Mouse (Mus musculus): ENCODE measurements around the gene Tmem144. TPM values are rescaled to one million over a fixed set of nuclear protein-coding genes. Genes with fewer than 3 reads are reported as not detected.

The Tmem144 gene
- total and polyA plus RNA-seq, 3 experiments, result 0.59 to 2.0 (median 1.3) TPM

DNA sequence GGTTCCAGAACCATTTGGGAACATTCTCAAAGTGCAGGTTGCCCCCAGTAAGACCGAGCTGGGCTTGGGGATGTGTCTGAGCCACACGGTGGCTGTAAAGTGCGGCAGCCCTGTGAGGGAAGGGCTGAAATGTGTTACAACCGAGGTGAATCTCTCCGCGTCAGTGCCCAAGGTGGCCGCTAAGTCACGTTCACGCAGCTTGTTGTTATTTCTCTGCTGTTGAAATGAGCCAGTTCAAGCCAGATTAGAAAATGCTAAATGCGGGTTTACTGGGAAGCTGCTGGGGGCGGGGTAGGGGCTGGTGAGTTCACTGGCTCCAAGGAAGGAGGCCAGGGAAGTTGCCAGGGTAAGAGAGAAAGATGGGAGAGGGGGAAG lies 68.2 kb downstream of the Tmem144 start:
- in situ Hi-C loops (cut with MboI; ENCODE audit: low pct_ligation_motif_present, low pct_unique_long_range_greater_than_20kb, low sequenced_read_pairs), result no loop called here
- no peaks in the 10 kb centered on the region for H3K79me2 ChIP-seq (replicated peaks; ENCODE audit: control insufficient read depth, extremely low read depth, insufficient read depth, poor library complexity, severe bottlenecking)
- no peak overlapping the region for H3K4me3 ChIP-seq (replicated peaks in 1 of 3; ENCODE audit: low read depth in 2 of 3, low read length in 2 of 3, poor library complexity in 1 of 3)
- H3K27ac ChIP-seq (ENCODE audit: insufficient read depth, low read depth), result no peak overlapping the region
- peaks cover 0 to 7% of the 10 kb centered on the region in 2 experiments; a peak in 2 of 4 replicates for H3K4me1 ChIP-seq (ENCODE audit: control insufficient read depth in 1 of 2, insufficient read depth in 2 of 2)
- DNase-seq (ENCODE audit: extremely low read depth), result no peak
- dilution Hi-C loops (cut with MboI; ENCODE audit: extremely low pct_ligation_motif_present, extremely low pct_unique_long_range_greater_than_20kb, low sequenced_read_pairs), result no loop called here
- H3K27me3 ChIP-seq (replicated peaks), result no peaks in the 10 kb centered on the region
- H3K9me3 ChIP-seq (replicated peaks; ENCODE audit: low read length), result peaks cover 2% of the 10 kb centered on the region
- H3K36me3 ChIP-seq (replicated peaks in 1 of 2; ENCODE audit: control insufficient read depth in 1 of 2, insufficient read depth in 1 of 2, low read length in 1 of 2), result no peaks in the 10 kb centered on the region
- no peak overlapping the region for H3K4me2 ChIP-seq (ENCODE audit: insufficient read depth, low read depth, poor library complexity, severe bottlenecking)
- H3K9ac ChIP-seq (ENCODE audit: insufficient read depth, low read depth), result no peak overlapping the region
- no peak for TF ChIP-seq USF1 (IDR thresholded peaks at IDR 0.05; ENCODE audit: low read depth, low read length)
- TF ChIP-seq POLR2AphosphoS2 (IDR thresholded peaks at IDR 0.05; ENCODE audit: low read depth, low read length), result no peak
- no peak for TF ChIP-seq POLR2A (IDR thresholded peaks at IDR 0.05; ENCODE audit: low read depth, low read length)
- no peak for TF ChIP-seq GABPA (IDR thresholded peaks at IDR 0.05; ENCODE audit: insufficient replicate concordance, low read depth, low read length)
- TF ChIP-seq ELF1 (IDR thresholded peaks at IDR 0.05; ENCODE audit: low read depth, low read length), result no peak
- no peak for TF ChIP-seq RCOR1 (conservative IDR thresholded peaks at IDR 0.05; ENCODE audit: low read depth, low read length)
- no peak for TF ChIP-seq USF2 (conservative IDR thresholded peaks at IDR 0.05; ENCODE audit: low read depth, low read length)
- no peak for TF ChIP-seq MYC (IDR thresholded peaks at IDR 0.05; ENCODE audit: low read depth, low read length)
- no peak for TF ChIP-seq MAX (IDR thresholded peaks at IDR 0.05; ENCODE audit: low read length)
- TF ChIP-seq NELFE (IDR thresholded peaks at IDR 0.05; ENCODE audit: low read depth, low read length), result no peak
- TF ChIP-seq MAFK (IDR thresholded peaks at IDR 0.05; ENCODE audit: insufficient replicate concordance, low read length), result no peak
- TF ChIP-seq JUN (IDR thresholded peaks at IDR 0.05; ENCODE audit: insufficient read depth, low read depth, low read length), result no peak
- no peak for TF ChIP-seq EP300 (IDR thresholded peaks at IDR 0.05; ENCODE audit: low read length)
- no peak for TF ChIP-seq TBP (conservative IDR thresholded peaks at IDR 0.05; ENCODE audit: low read depth, low read length)
- no peak for TF ChIP-seq JUND (conservative IDR thresholded peaks at IDR 0.05; ENCODE audit: low read depth, low read length)
- TF ChIP-seq UBTF (IDR thresholded peaks at IDR 0.05; ENCODE audit: low read depth, low read length), result no peak
- TF ChIP-seq CTCF (conservative IDR thresholded peaks at IDR 0.05 in 1 of 2, IDR thresholded peaks at IDR 0.05 in 1 of 2; ENCODE audit: low read depth in 2 of 2, low read length in 2 of 2), result no peak
- TF ChIP-seq MAZ (IDR thresholded peaks at IDR 0.05; ENCODE audit: low read depth, low read length), result no peak
- TF ChIP-seq ZKSCAN1 (IDR thresholded peaks at IDR 0.05; ENCODE audit: borderline replicate concordance, low read depth, low read length), result no peak
- TF ChIP-seq E2F4 (IDR thresholded peaks at IDR 0.05; ENCODE audit: insufficient replicate concordance, low read depth, low read length), result no peak

DNA sequence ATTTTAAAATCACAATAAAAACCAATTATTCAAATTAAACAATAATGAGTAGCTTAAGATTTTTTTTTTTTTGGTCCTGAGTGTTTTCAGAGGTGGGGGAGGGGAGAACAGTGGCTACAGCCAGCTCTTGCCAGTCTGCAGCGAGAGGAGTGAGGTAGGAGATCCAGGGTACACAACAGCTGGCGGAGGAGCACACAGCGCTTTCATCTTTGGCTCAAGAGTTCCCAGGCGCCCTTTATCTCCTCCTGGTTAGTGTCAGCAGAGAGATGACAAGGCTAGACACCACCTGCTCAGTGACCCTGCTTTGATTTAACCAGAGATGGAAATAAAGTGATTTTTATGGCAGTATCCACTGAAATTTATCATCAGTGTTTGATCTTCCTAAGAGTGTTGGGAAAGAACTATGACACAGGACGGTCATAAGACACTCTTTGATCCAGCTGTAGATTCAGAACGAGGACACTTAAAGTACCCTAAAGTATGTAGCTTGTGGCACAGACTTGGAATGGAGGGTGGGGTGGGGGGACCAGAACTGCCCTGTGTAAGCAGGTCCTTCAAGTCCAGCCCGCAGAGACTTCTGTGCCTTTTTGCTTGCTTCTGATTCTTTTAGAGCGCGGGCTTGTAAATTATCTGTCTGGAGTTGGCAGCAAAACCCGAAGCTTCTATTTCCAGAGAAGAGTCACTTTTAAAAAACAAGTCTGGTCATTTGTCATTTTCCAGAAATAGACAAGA lies 68.8 kb downstream of the Tmem144 start:
- Histone ChIP-seq H3K4me3 (replicated peaks in 1 of 3; ENCODE audit: low read depth in 2 of 3, low read length in 2 of 3, poor library complexity in 1 of 3) (no peak overlapping the region), H3K4me1 (ENCODE audit: control insufficient read depth in 1 of 2, insufficient read depth in 2 of 2) (peaks cover 0 to 3% of the 10 kb centered on the region in 2 experiments; a peak in 2 of 4 replicates), H3K27me3 (replicated peaks) (no peaks in the 10 kb centered on the region), H3K27ac (ENCODE audit: insufficient read depth, low read depth) (no peak overlapping the region), H3K36me3 (replicated peaks in 1 of 2; ENCODE audit: control insufficient read depth in 1 of 2, insufficient read depth in 1 of 2, low read length in 1 of 2) (no peaks in the 10 kb centered on the region), H3K79me2 (replicated peaks; ENCODE audit: control insufficient read depth, extremely low read depth, insufficient read depth, poor library complexity, severe bottlenecking) (no peaks in the 10 kb centered on the region), H3K9me3 (replicated peaks; ENCODE audit: low read length) (peaks cover 2% of the 10 kb centered on the region), H3K4me2 (ENCODE audit: insufficient read depth, low read depth, poor library complexity, severe bottlenecking) (no peak overlapping the region), H3K9ac (ENCODE audit: insufficient read depth, low read depth) (no peak overlapping the region)
- in situ Hi-C loops (cut with MboI; ENCODE audit: low pct_ligation_motif_present, low pct_unique_long_range_greater_than_20kb, low sequenced_read_pairs) (no loop called here), dilution Hi-C loops (cut with MboI; ENCODE audit: extremely low pct_ligation_motif_present, extremely low pct_unique_long_range_greater_than_20kb, low sequenced_read_pairs) (no loop called here)
- no peak for DNase-seq (ENCODE audit: extremely low read depth)
- TF ChIP-seq JUND (conservative IDR thresholded peaks at IDR 0.05; ENCODE audit: low read depth, low read length), result no peak
